Mouse (Mus musculus) lung, adult 18-20 months (tissue): ENCODE results near the gene Olfr398.

Experiments used
- DNase-seq, 2 experiments: peaks; one replicate each; pipeline ENCODE4 v3.0.0; 2022; ENCODE audit warnings: mixed read lengths in 2 of 2

Gene Olfr398

DNA sequence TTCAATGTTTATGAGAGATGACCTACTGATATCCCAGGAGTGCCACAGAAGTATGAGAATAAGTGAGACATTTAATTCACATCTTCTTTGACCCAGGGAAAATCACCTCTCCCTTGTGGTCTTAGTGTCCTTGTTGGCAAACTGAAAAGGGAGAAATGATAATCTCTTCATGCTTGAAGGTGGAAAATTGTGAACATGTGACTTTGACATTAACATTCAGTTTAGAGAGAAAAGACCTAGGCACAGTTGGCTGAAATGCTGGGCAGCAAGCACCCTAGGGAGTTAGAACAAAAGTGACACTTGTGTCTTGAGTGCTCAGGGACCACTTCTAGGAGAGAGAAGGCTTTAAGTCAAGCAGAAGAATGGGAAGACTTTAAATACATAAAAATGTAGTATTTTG is at the start of gene Olfr398:
Olfr398 (minus strand) TSS at position 101 of the 400 bp plus-strand sequence.
- no peak for DNase-seq

DNA sequence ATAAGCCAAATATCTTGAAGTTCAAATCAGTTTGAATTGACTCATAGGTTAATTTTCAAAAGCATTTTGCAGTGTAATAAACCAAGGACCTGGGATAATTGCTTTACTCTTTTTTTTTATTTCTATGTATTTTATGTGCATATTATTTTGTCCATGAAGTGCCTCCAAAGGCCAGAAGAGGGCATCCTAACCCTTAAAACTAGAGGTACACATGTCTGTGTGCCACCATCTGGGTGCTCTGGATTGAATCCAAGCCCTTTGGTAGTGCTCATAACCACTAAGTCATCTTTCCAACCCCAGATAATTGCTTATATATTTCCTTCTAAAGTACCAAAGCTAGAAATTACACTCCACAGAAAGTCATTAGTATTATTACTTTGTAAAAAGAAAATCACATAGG is 2.9 kb upstream of the Olfr398 start:
- DNase-seq, result no peak

DNA sequence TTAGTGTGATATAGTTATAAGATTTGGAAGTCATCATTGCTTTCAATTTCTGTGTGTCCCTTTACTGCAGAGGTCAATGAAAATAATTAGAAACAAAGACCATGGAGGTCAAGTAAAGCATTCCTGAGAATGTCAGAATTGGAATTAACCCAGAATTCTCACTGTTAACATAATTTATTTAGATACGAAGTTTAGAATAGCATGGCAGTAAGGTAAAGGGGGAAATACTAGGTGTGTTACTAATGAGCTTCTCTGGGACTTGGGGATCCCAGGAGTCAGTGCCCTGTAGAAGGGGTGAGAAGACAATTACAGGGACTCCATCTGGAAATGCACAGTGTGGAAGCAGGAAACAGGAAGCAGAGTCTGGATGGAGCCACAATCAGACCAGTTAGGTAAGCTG is 29.7 kb downstream of the Olfr398 start, which contains the start of gene Olfr397:
Olfr397 (plus strand) TSS at position 301 of the 400 bp plus-strand sequence.
- DNase-seq, result no peak

DNA sequence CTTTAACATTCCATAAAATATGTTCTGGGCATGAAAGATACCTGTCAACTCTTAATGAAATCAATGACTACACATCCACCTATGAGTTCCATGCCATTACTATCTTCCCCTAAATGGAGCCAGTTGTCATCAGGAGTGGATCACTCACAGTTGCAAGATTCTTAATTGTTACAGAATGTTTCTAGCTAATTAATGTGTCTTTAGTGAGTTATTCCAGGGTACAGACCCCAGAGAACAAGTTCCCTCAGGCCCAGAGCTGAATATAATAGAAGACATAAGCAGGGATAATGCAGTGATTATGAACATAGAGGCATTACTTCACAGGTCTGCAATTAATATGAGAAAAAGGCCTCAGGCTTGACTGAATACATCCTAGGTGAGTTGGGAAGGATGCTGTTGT is 53.8 kb downstream of the Olfr398 start, which contains the start of gene Olfr23:
Olfr23 (plus strand) TSS at position 301 of the 400 bp plus-strand sequence.
- DNase-seq, result no peak
